Mouse (Mus musculus): ENCODE measurements around the gene Ctdsp2.

Gene Ctdsp2

GRCm38 (mm10) chr10:126990313-126991056 is 12.0 kb downstream of the Ctdsp2 start:
- DNase-seq (ENCODE audit: low spot score) = peak; percentile 92

GRCm38 (mm10) chr10:126991676-126992075 is 13.2 kb downstream of the Ctdsp2 start:
- DNase-seq (ENCODE audit: low spot score) = no peak

GRCm38 (mm10) chr10:126993621-126994020 is 15.1 kb downstream of the Ctdsp2 start:
- DNase-seq (ENCODE audit: low spot score) = no peak

GRCm38 (mm10) chr10:126997340-126998113 is 19.0 kb downstream of the Ctdsp2 start:
- no peak for DNase-seq (ENCODE audit: low spot score)

- no peak for DNase-seq (ENCODE audit: low spot score)
Observed at GRCm38 (mm10) chr10:127000529-127000928, 22.0 kb downstream of the Ctdsp2 start, which contains the start of gene Avil. Gene Avil (plus strand): TSS chr10:127000709.

- DNase-seq (ENCODE audit: low spot score) = no peak
Observed at GRCm38 (mm10) chr10:127001297-127001696, 22.8 kb downstream of the Ctdsp2 start.

DNA sequence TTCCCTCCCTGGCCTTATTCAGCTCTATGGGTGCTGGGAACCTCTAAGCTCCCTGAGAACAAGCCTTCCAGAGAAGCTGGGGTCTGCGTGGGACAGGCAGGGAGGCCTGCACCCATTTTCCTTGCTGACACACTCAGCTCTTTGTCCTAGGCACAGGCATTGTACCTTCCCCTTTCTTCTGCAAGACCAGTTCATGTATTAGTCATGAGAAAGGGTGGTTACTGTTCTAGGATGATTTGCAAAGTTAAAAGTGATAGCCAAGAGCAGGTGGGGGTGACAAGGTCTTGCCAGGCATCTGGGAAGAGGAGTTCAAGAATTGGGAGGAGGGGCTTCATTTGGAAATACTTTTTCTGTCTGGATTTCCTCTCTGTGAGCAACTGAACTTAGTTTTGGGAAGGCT is 23.5 kb downstream of the Ctdsp2 start:
- no peak for DNase-seq (ENCODE audit: low spot score)

GRCm38 (mm10) chr10:127002765-127003164 is 24.2 kb downstream of the Ctdsp2 start:
- no peak for DNase-seq (ENCODE audit: low spot score)

GRCm38 (mm10) chr10:127003334-127003733 is 24.8 kb downstream of the Ctdsp2 start:
- DNase-seq (ENCODE audit: low spot score) = no peak

GRCm38 (mm10) chr10:127003806-127004205 is 25.3 kb downstream of the Ctdsp2 start:
- no peak for DNase-seq (ENCODE audit: low spot score)

- DNase-seq (ENCODE audit: low spot score) = peak; percentile 17
Observed at GRCm38 (mm10) chr10:127016488-127016887, 38.0 kb downstream of the Ctdsp2 start.

GRCm38 (mm10) chr10:127017071-127017470 is 38.6 kb downstream of the Ctdsp2 start:
- no peak for DNase-seq (ENCODE audit: low spot score)

GRCm38 (mm10) chr10:127018422-127018821 is 39.9 kb downstream of the Ctdsp2 start:
- no peak for DNase-seq (ENCODE audit: low spot score)

GRCm38 (mm10) chr10:127030336-127031296 is 52.1 kb downstream of the Ctdsp2 start, which contains the start of gene Tsfm:
Gene Tsfm (minus strand): TSS chr10:127030840.
- peak; percentile 95 for DNase-seq (ENCODE audit: low spot score)

- DNase-seq (ENCODE audit: low spot score) = no peak
Observed at GRCm38 (mm10) chr10:127033301-127033741, 54.8 kb downstream of the Ctdsp2 start.

DNA sequence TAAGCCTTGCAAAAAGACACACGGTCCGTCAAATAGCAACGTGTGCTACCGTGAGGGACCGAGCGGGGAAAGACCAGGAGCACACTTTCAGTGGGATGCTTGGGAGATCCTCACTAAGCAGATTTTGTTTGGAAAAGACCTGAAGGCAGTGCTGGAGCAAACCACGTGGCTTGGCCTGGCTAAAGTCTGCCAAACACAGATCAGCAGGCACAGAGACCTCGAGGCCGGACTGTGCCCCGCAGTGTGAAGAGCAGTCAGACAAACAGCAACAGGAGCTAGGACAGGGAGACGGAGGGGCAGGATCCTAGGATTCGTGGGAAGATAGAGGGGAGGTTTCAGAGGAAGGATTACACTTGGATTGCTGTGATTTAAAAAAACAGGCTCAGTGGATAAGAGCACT is 57.8 kb downstream of the Ctdsp2 start:
- DNase-seq (ENCODE audit: low spot score) = no peak

GRCm38 (mm10) chr10:127037641-127038040 is 59.1 kb downstream of the Ctdsp2 start:
- no peak for DNase-seq (ENCODE audit: low spot score)

DNA sequence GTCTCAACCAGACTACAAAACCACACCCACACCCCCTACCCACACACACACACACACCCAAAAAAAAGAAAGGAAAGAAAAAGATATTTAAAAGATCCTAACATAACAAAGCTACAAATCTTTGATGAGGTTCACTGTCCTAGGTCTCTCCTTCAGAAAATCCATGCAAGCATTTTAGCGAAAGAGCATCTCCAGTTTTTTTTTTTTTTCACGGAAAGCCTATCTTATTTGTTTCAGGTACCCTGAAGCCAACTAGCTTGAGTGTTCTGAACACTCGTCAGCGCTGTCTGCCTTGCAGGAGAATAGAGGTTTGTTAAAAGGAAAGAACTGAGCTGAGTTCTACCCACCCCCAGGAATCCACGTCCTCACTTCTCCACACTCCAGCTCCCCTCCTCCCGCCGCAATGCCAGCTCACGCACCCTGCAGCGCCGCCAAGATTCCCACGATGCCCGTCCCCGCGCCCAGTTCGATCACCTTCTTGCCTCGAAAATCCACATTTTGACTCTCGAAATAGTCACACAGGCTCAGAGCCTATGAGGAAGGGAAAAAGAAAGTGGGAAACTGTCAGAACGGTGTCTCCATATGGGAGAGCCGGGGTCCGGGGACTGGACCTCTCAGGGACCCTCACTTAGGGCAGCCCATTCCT is 62.2 kb downstream of the Ctdsp2 start:
- DNase-seq (ENCODE audit: low spot score) = peak; percentile 34

DNA sequence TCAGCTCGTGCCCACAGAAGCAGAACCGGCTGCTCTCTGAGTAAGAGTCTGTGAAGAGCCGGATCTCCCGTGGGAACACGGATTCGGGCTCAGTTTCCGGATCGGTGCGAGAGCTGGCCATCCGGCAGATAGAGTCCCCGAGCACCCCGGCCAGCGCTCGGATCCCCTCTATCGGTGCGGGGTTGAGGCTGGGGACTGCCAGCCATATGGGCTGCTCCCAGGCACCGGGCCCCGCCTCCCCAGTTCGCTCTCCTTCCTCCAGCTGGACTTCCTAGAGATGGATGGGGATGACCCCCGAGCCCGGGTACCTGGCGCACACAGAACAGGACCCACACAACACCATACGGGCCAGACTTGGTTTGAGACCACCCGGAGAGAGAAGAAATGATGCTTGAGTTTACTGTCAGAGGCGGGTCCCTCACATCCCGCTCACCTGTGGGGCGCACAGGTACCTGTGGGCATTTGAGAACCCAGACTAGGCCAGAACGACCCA is 62.8 kb downstream of the Ctdsp2 start, which contains the start of the genes Mettl1 and Eef1akmt3:
Gene Mettl1, plus strand, starts transcription at position 141 of the 493 bp plus-strand sequence.
Gene Eef1akmt3, minus strand, starts transcription at position 240 of the 493 bp plus-strand sequence.
- DNase-seq (ENCODE audit: low spot score) = peak; percentile 64

- peak; percentile 93 for DNase-seq (ENCODE audit: low spot score)
Observed at GRCm38 (mm10) chr10:127041774-127042338, 63.3 kb downstream of the Ctdsp2 start.
